Mouse (Mus musculus) left cerebral cortex, adult 11 months (tissue): ENCODE results near the gene Hk1.

ENCODE experiments used
- DNase-seq: peaks from one replicate; pipeline ENCODE4 v3.0.0; 2022; ENCODE audit warnings: low spot score

The Hk1 gene

GRCm38 (mm10) chr10:62320402-62320978, 59.2 kb downstream of the Hk1 start:
- DNase-seq, result no peak

GRCm38 (mm10) chr10:62319154-62319553, 60.6 kb downstream of the Hk1 start:
- no peak for DNase-seq

GRCm38 (mm10) chr10:62316467-62316866, 63.2 kb downstream of the Hk1 start:
- DNase-seq, result no peak

- no peak for DNase-seq
Measured at GRCm38 (mm10) chr10:62313885-62314424, 65.8 kb downstream of the Hk1 start.

DNA sequence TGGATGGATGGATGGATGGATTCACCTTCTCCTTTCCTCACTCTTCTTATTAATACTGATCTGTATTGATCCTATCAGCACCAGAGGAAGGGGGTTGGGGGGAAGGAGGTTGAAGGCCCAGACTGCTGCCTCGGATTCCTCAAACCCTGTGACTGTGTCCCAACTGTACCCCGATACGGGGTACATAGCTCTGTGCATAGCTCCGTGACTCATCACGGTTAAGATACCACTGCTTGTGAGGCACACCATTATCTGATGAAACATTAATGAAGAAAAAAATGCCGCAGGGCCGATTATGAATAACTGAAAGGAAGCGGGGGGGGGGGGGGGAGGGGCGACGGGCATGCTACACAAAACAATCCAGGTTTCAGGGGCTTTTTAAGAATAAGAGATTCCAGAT, 66.6 kb downstream of the Hk1 start:
- no peak for DNase-seq

- no peak for DNase-seq
Measured at GRCm38 (mm10) chr10:62311464-62311863, 68.2 kb downstream of the Hk1 start.

DNA sequence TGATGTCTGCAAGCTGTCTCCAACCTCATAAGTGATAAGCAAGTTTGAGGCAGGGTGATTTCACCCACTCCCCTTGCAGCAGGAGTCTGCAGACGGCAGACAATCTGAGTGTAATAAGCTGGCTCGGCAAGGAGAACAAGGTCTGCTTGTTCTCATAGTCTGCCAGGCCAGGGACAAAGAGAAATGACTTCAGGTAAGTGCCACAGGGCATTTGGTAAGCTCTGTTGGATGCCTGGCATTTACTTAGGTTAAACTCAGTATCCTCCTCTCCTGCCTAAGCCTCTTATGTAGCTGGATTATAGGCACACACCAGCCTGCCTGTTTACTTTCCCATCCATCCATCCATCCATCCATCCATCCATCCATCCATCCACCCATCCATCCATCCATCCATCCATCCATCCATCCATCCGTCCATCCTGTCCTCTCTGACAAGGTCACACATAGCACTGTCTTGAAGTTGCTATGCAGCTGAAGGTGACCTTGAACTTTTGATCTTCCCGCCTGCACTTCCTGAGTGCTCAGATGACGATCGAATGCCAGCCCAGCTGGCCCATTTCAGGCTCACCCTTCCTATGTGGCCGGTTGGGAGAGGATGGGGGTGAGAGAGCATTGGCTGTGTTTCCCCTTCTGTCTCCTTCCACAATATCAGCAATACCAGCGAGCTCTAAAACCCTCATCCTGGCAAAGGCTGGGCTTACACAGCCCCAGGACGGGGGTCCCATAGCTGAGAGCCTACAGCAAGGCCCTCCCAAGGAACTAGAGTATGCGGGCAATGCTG, 69.3 kb downstream of the Hk1 start:
- no peak for DNase-seq

DNA sequence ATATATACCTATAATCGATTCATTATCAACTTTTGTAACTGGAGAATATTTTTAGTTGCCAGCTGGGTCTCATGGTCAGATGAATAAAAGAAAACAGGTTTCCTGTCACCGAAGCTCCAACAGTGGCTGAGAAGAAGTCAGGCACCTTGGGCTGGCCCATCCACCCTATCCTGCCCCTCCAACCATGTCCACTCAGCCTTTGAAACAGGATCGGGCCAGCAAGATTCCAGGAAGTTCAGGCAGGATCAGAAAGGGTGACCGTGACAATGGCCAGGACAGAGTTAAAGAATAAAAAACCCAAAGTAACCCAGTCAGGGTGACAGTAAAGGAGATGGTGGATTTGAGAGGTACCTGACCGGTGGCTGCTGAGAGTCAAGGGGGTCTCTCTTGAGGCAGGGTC, 70.1 kb downstream of the Hk1 start:
- no peak for DNase-seq

- no peak for DNase-seq
Measured at GRCm38 (mm10) chr10:62308896-62309491, 70.7 kb downstream of the Hk1 start.

GRCm38 (mm10) chr10:62306483-62306882, 73.2 kb downstream of the Hk1 start:
- DNase-seq, result no peak

DNA sequence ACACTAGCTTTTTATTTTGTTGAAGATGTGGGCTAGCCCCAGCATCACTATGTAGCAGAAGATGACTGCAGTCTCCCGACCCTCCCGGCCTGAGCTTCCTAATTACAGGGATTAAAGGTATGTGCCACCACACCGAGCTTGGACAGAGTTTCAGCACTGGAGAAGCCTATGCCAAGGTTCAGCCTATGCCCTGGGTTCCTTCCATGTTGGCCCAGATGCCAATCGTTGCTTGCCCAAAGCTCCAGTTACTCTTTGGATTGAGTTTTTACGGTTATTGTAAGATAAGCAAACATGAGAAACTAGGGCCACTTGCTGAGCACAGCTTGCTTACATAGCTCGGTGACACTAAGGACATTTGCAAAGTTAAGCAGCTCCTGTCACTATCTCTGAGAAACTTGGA, 74.6 kb downstream of the Hk1 start:
- no peak for DNase-seq

DNA sequence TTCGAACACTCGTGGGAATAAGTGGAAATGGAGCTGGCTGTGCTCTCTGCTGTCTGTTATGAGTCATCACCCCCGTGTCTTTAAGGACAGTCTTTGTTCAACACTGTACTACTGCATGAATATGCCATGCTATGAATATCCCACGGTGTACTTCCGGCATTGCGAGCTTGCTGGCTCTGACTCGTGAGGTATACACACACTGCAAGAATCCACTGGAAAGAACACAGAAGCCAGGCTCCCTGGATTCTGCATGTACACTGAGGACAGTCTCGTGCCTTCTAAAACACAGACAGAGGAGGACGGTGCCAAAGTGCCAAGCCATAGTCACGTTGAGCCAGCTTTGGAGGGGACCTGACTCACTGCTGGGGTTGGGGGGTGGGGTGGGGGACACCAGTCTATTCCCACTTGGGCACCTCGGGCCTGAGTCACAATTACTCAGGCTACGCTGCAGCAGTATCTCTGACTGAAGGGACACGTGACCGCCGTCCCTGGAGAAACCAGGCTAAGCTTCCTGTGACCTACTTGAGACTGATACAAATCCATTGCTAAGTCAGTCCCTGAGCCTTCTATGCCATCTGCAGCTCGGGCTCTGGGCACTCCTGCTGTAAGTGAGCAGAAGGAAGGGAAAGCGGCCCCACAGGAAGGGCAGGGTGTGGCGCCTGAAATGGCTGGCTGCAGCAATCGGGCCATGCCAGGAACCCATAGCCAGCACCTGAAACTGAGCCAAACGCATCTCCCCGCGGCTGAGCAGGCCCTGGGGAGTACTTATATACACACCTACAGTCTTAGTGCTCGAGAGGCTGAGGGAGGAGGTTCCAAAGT, 79.5 kb downstream of the Hk1 start:
- peak; percentile 60 for DNase-seq

- no peak for DNase-seq
Measured at GRCm38 (mm10) chr10:62296086-62296872, 83.4 kb downstream of the Hk1 start.

GRCm38 (mm10) chr10:62294112-62294511, 85.6 kb downstream of the Hk1 start:
- peak; percentile 36 for DNase-seq

DNA sequence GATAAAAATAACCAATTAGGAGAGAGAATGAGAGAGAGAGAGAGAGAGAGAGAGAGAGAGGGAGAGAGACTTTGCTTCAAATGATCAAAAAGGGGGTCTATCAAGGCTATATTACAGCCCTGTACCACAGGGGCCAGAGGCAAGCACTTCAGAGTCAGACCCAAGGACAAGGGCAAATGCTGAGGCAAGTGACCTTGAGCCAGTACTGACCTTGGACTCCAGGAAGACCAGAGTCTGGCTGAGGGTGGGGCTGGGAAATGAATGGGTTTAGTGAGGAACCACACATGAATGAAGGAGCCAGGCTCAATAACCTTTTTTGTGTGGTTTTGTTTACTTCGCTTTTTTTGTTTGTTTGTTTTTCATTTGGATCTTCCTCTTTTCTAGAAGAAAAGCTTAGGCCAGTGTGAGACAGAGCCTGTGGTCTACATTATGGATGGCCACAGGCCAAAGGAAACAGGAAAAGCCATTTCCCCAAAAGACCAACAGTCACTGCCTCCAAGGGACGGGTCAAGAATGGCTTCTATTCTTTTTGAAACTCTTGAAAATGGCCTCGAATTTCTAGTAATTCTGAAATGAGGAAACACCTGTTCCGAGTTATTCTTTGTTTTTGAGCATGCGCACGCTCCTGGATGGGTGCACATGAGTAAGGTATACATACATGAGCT, 92.1 kb downstream of the Hk1 start:
- DNase-seq, result no peak

DNA sequence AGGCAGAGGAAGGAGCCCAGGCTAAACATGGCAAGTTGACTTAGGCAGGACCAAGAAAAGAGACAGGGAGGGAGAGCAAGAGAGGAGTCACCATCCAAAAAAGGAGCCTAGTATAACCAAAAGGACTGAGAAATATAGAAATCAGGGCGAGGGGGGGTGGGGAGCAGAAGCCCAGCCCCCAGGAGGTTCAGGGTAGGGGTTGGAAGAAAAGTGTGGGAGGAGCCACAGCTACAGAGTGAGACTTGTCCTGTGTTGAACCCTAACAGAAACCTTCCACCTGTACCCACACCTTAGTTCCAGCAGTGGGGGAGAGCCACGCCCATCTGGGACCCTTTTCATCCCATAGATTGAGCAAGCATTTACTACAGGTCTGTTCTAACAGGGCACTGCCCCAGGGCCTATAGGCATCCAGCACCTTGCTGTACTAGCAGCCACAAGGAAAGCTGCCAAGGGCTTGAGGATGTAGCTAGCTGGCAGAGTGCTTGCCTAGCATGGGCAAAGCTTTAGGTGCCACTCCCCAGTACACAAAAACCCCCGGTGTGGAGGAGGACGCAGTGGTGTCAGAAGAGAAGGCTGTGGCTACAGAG, 96.4 kb downstream of the Hk1 start:
- DNase-seq, result no peak

DNA sequence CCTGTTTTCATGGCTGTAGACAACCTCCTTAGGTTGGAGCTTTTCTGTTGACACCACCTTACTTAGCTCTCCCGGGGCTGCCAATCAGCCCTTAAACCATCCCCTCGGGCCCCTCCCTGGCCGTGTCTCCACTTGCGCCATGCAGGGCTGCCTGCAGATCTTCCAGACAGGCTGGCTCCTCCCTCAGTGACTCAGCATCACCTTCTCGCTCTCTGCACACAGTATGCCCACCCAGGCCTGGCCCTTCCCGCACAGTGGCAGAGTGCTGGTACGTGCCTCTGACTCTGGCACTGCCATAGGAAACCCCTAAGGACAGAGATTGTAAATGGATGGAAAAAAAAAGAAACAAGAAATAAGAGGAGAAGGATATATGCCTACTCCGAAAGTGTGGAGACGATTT, 96.9 kb downstream of the Hk1 start:
- no peak for DNase-seq

GRCm38 (mm10) chr10:62279671-62280070, 100.0 kb downstream of the Hk1 start:
- DNase-seq, result no peak

GRCm38 (mm10) chr10:62279066-62279465, 100.6 kb downstream of the Hk1 start:
- no peak for DNase-seq

DNA sequence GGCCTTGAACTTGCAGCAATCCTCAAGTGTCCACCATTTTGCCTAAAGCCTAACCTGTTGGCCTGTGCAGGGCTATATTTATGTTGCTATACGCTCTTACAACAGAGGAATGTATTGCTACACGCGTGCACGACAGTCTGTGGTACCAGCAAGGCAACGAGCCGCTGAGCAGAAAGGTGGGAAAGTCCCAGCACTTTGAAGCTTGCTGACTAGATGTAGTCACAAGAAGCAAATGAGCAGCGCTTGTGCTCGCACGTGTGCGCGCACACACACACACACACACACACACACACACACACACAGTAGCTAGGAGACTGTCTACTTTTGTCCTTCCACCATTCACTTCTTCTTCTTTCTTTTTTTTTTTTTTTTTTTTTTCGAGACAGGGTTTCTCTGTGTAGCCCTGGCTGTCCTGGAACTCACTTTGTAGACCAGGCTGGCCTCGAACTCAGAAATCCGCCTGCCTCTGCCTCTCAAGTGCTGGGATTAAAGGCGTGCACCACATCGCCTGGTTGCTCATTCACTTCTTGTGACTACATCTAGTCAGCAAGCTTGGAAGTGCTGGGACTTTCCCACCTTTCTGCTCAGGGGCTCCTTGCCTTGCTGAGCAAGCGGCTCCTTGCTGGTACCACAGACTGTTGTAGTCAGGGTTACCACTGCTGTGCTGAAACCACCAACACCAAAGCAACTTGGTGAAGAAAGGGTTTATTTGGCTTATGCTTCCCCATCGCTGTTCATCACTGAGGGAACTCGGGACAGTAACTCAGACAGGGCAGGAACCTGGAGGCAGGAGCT, 102.0 kb downstream of the Hk1 start:
- DNase-seq, result no peak
